Mouse (Mus musculus) liver, embryonic 14.5 days (tissue): ENCODE measurements around the gene Zdhhc18.

Source experiments
- CTCF ChIP-seq: IDR thresholded peaks from 2 replicates; pipeline ENCODE4 v1.5.1; 2016; ENCODE audit warnings: antibody characterized with exemption, low read depth, control low read depth
- EP300 ChIP-seq: IDR thresholded peaks from 2 replicates; pipeline ENCODE4 v1.6.1; 2016; ENCODE audit warnings: antibody characterized with exemption, low read depth

DNA sequence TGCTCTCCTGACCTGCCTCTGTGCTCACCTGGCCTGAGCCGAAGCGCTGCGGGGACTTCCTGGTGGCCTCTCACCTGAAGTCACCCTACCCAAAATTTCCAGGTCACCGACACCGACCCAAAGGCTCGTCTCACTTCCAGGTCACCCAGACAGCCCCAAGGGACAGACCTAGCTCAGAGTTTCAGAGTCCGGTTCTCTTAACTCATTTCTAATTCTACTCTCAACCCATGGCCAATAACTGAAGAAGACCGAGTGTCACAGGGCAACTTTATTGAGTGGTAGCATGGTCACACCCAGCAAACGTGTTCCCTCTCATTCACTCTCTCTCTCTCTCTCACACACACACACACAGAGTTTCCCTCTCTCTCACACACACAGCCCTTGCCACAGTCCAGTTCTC, 49.6 kb downstream of the Zdhhc18 start:
- TF ChIP-seq EP300 = no peak
- TF ChIP-seq CTCF = no peak
